Mouse (Mus musculus) olfactory bulb, adult 2 months (tissue): ENCODE measurements at regions not wholly inside any gene's neighbourhood (a gene's known extent, or its start where the extent isn't known, plus 50 kb on each side); places are given as distances from the start of the nearest gene placed in this dataset.

Experiments used
- CTCF ChIP-seq: fragments of 200-500 bp; IDR thresholded peaks from 2 replicates; pipeline ENCODE4 v1.5.1; 2012; ENCODE audit warnings: low read depth, mild to moderate bottlenecking, low read length, moderate library complexity; ENCODE audit not compliant: insufficient read depth
- POLR2A ChIP-seq: fragments of 200-500 bp; IDR thresholded peaks from 2 replicates; pipeline ENCODE4 v1.6.1; 2012; ENCODE audit warnings: mild to moderate bottlenecking, low read depth, low read length, moderate library complexity; ENCODE audit not compliant: insufficient read depth

GRCm38 (mm10) chr9:32925720-32926595 lies 289.9 kb downstream of the Ets1 start:
- TF ChIP-seq CTCF, result no peak
- no peak for TF ChIP-seq POLR2A
